Mouse (Mus musculus): ENCODE results near the gene Smc1a.

DNA sequence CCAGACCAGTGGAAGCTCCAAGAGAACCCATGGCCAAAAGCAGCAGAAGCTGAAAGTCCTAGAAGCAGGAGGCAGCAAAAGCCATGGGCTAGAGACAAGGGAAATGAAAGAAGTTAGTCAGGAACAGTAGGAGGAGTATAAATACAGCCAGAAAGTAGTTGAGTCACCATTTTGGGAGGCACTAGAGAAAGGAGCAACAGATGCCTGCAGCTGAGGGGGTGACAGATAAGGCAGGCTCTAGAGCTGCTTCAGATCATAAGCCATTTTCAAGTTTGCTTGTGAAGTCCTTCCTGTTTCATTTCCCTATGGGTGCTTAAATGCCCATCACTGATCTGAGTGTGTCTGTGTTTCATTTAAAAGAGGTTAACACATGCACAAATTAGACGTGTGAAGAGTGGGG, 51.6 kb downstream of the Smc1a start:
- TF ChIP-seq POLR2A (IDR thresholded peaks at IDR 0.05; ENCODE audit: low read depth, low read length) (no peak), CTCF (conservative IDR thresholded peaks at IDR 0.05; ENCODE audit: insufficient read depth, insufficient read length, low read depth, low read length) (no peak)
